Mouse (Mus musculus) CH12F3 (cell line): ENCODE data around the gene Kremen1.

Experiments
- in situ Hi-C: fragments of 300-500 bp; cut with MboI; formaldehyde crosslinking; loops from 2 replicates; pipeline ENCODE4 v1.14.3; 2020; ENCODE audit warnings: low sequenced_read_pairs

Kremen1 gene

GRCm38 (mm10) chr11:5219910-5220447 is 41.4 kb downstream of the Kremen1 start:
- in situ Hi-C loops = no loop called here

- in situ Hi-C loops = no loop called here
Measured at GRCm38 (mm10) chr11:5219371-5219770, 42.0 kb downstream of the Kremen1 start.

GRCm38 (mm10) chr11:5215401-5216187 is 45.8 kb downstream of the Kremen1 start:
- in situ Hi-C loops = no loop called here

GRCm38 (mm10) chr11:5214483-5215040 is 46.8 kb downstream of the Kremen1 start:
- in situ Hi-C loops = no loop called here

- in situ Hi-C loops = no loop called here
Measured at GRCm38 (mm10) chr11:5203054-5203453, 58.3 kb downstream of the Kremen1 start.

- in situ Hi-C loops = no loop called here
Measured at GRCm38 (mm10) chr11:5201799-5202680, 59.3 kb downstream of the Kremen1 start.

- in situ Hi-C loops = no loop called here
Measured at GRCm38 (mm10) chr11:5199879-5200278, 61.5 kb downstream of the Kremen1 start.

GRCm38 (mm10) chr11:5197068-5197467 is 64.3 kb downstream of the Kremen1 start:
- in situ Hi-C loops = no loop called here

- in situ Hi-C loops = no loop called here
Measured at GRCm38 (mm10) chr11:5196583-5196982, 64.8 kb downstream of the Kremen1 start.

GRCm38 (mm10) chr11:5193576-5193881 is 67.8 kb downstream of the Kremen1 start:
- in situ Hi-C loops = no loop called here

GRCm38 (mm10) chr11:5192840-5193575 is 68.3 kb downstream of the Kremen1 start:
- in situ Hi-C loops = no loop called here

- in situ Hi-C loops = no loop called here
Measured at GRCm38 (mm10) chr11:5192084-5192516, 69.3 kb downstream of the Kremen1 start.

- in situ Hi-C loops = no loop called here
Measured at GRCm38 (mm10) chr11:5189239-5189933, 72.0 kb downstream of the Kremen1 start.

- in situ Hi-C loops = no loop called here
Measured at GRCm38 (mm10) chr11:5188170-5188569, 73.2 kb downstream of the Kremen1 start.

- in situ Hi-C loops = no loop called here
Measured at GRCm38 (mm10) chr11:5184832-5185231, 76.5 kb downstream of the Kremen1 start.

GRCm38 (mm10) chr11:5184250-5184649 is 77.1 kb downstream of the Kremen1 start:
- in situ Hi-C loops = no loop called here

- in situ Hi-C loops = no loop called here
Measured at GRCm38 (mm10) chr11:5182870-5183269, 78.5 kb downstream of the Kremen1 start.

GRCm38 (mm10) chr11:5181850-5182404 is 79.4 kb downstream of the Kremen1 start:
- in situ Hi-C loops = no loop called here

- in situ Hi-C loops = no loop called here
Measured at GRCm38 (mm10) chr11:5179391-5179790, 82.0 kb downstream of the Kremen1 start.

- in situ Hi-C loops = no loop called here
Measured at GRCm38 (mm10) chr11:5177171-5177570, 84.2 kb downstream of the Kremen1 start.
